Mouse (Mus musculus) brain, embryonic 18.5 days (tissue): ENCODE measurements at regions not wholly inside any gene's neighbourhood (a gene's known extent, or its start where the extent isn't known, plus 50 kb on each side); places are given as distances from the start of the nearest gene placed in this dataset.
A peak's percentile ranks its signal among the peaks of the same experiment; 100 is the strongest.
"Not testable (repeated sequence)": the region's sequence is repeated elsewhere in the genome, so short reads cannot be mapped to it uniquely, and the experiment has no call there.

Source experiments
- DNase-seq: peaks from one replicate; pipeline ENCODE4 v3.0.0-alpha.2; 2012; ENCODE audit warnings: low read depth, low spot score

GRCm38 (mm10) chr6:22523582-22524234, 167.7 kb upstream of the Fam3c start:
- DNase-seq = peak; percentile 22

- no peak for DNase-seq
These were observed 150.8 kb upstream of the Fam3c start for GRCm38 (mm10) chr6:22506871-22507270.

- no peak for DNase-seq
These were observed 141.3 kb upstream of the Fam3c start for GRCm38 (mm10) chr6:22497306-22497705.

- DNase-seq = no peak
These were observed 140.4 kb upstream of the Fam3c start for GRCm38 (mm10) chr6:22496471-22496870.

GRCm38 (mm10) chr6:22493632-22494260, 137.7 kb upstream of the Fam3c start:
- peak; percentile 42 for DNase-seq

GRCm38 (mm10) chr6:22492896-22493295, 136.9 kb upstream of the Fam3c start:
- DNase-seq = no peak

GRCm38 (mm10) chr6:22490762-22491161, 134.7 kb upstream of the Fam3c start:
- DNase-seq = no peak

- DNase-seq = no peak
These were observed 131.4 kb upstream of the Fam3c start for GRCm38 (mm10) chr6:22487467-22487866.

- no peak for DNase-seq
These were observed 129.9 kb upstream of the Fam3c start for GRCm38 (mm10) chr6:22485828-22486518.

- DNase-seq = not testable (repeated sequence)
These were observed 126.2 kb upstream of the Fam3c start for GRCm38 (mm10) chr6:22482257-22482656.

GRCm38 (mm10) chr6:22474604-22475003, 118.6 kb upstream of the Fam3c start:
- no peak for DNase-seq

- DNase-seq = no peak
These were observed 118.0 kb upstream of the Fam3c start for GRCm38 (mm10) chr6:22474011-22474410.

- not testable (repeated sequence) for DNase-seq
These were observed 116.4 kb upstream of the Fam3c start for GRCm38 (mm10) chr6:22472400-22472799.

GRCm38 (mm10) chr6:22467334-22467993, 111.4 kb upstream of the Fam3c start:
- DNase-seq = no peak

GRCm38 (mm10) chr6:22465926-22466325, 109.9 kb upstream of the Fam3c start:
- DNase-seq = no peak

GRCm38 (mm10) chr6:22459440-22460016, 103.5 kb upstream of the Fam3c start:
- no peak for DNase-seq

GRCm38 (mm10) chr6:22452203-22452602, 96.2 kb upstream of the Fam3c start:
- DNase-seq = no peak

GRCm38 (mm10) chr6:22450501-22450900, 94.5 kb upstream of the Fam3c start:
- no peak for DNase-seq

- no peak for DNase-seq
These were observed 92.9 kb upstream of the Fam3c start for GRCm38 (mm10) chr6:22448906-22449305.

- no peak for DNase-seq
These were observed 91.6 kb upstream of the Fam3c start for GRCm38 (mm10) chr6:22447636-22448035.

- DNase-seq = no peak
These were observed 90.7 kb upstream of the Fam3c start for GRCm38 (mm10) chr6:22446621-22447310.
